Mouse (Mus musculus) MEL (cell line): ENCODE measurements around the gene Gpr61. TPM values are rescaled to one million over a fixed set of nuclear protein-coding genes. Genes with fewer than 3 reads are reported as not detected.

Source experiments
- DNase-seq: peaks from one replicate; pipeline ENCODE4 v3.0.0; 2011; ENCODE audit warnings: low read depth, low spot score
- H3K27ac ChIP-seq: 2 replicates; pipeline ENCODE4 v1.5.1; 2012; ENCODE audit warnings: low read depth, mild to moderate bottlenecking, control low read depth, low read length, moderate library complexity; ENCODE audit not compliant: control insufficient read depth
- H3K27me3 ChIP-seq, 2 experiments: fragments of 150-350 bp in 1 of 2; sonication (generic) in 1 of 2; 2 replicates each; pipeline ENCODE4 v1.6.1; 2012; ENCODE audit warnings: low read length in 2 of 2, mild to moderate bottlenecking in 2 of 2, improper control_type of control experiment in 1 of 2, moderate library complexity in 1 of 2; ENCODE audit not compliant: insufficient read depth in 2 of 2, control insufficient read depth in 1 of 2
- H3K36me3 ChIP-seq, 2 experiments: 2 replicates each; pipeline ENCODE4 v1.6.1; 2012 to 2014; ENCODE audit warnings: low read length in 2 of 2, improper control_type of control experiment in 1 of 2, inconsistent platforms in 1 of 2, mild to moderate bottlenecking in 1 of 2; ENCODE audit not compliant: insufficient read depth in 2 of 2, control insufficient read depth in 1 of 2
- H3K4me1 ChIP-seq, 2 experiments: fragments of 150-350 bp in 1 of 2; sonication (generic) in 1 of 2; 2 replicates each; pipeline ENCODE4 v1.6.1; 2012; ENCODE audit warnings: low read length in 2 of 2, improper control_type of control experiment in 1 of 2, mild to moderate bottlenecking in 1 of 2; ENCODE audit not compliant: insufficient read depth in 2 of 2, control insufficient read depth in 1 of 2
- H3K4me3 ChIP-seq, 2 experiments: fragments of 150-350 bp in 1 of 2; sonication (generic) in 1 of 2; 2 replicates each; pipeline ENCODE4 v1.5.1; 2012; ENCODE audit warnings: low read depth in 2 of 2, low read length in 2 of 2, mild to moderate bottlenecking in 2 of 2, moderate library complexity in 2 of 2, control low read depth in 1 of 2, improper control_type of control experiment in 1 of 2; ENCODE audit not compliant: control insufficient read depth in 1 of 2, insufficient read depth in 1 of 2
- H3K79me2 ChIP-seq: 2 replicates; pipeline ENCODE4 v1.6.1; 2012; ENCODE audit warnings: mild to moderate bottlenecking, low read length, moderate library complexity; ENCODE audit not compliant: control insufficient read depth, poor library complexity, insufficient read depth
- H3K9ac ChIP-seq: 2 replicates; pipeline ENCODE4 v1.6.1; 2012; ENCODE audit warnings: low read depth, mild to moderate bottlenecking, control low read depth, low read length, moderate library complexity; ENCODE audit not compliant: control insufficient read depth, poor library complexity, severe bottlenecking
- H3K9me3 ChIP-seq: fragments of 150-350 bp; sonication (generic); replicated peaks from 2 replicates; pipeline ENCODE4 v1.6.1; 2012; ENCODE audit warnings: mild to moderate bottlenecking, low read length, improper control_type of control experiment, moderate library complexity; ENCODE audit not compliant: insufficient read depth
- CHD1 ChIP-seq: IDR thresholded peaks from 2 replicates; pipeline ENCODE4 v1.6.1; 2012; ENCODE audit warnings: low read depth, mild to moderate bottlenecking, inconsistent platforms, low read length, improper control_type of control experiment
- CHD2 ChIP-seq: IDR thresholded peaks from 2 replicates; pipeline ENCODE4 v1.6.1; 2011; ENCODE audit warnings: low read length, improper control_type of control experiment
- CTCF ChIP-seq, 3 experiments: IDR thresholded peaks in 2 of 3; conservative IDR thresholded peaks in 1 of 3; 2 replicates each; pipeline ENCODE4 v1.5.1; 2011 to 2012; ENCODE audit warnings: low read length in 3 of 3, low read depth in 2 of 3, mild to moderate bottlenecking in 2 of 3, improper control_type of control experiment in 1 of 3, inconsistent platforms in 1 of 3, mixed read lengths in 1 of 3, moderate library complexity in 1 of 3; ENCODE audit not compliant: control insufficient read depth in 1 of 3, insufficient read depth in 1 of 3, poor library complexity in 1 of 3, severe bottlenecking in 1 of 3
- E2F4 ChIP-seq: IDR thresholded peaks from 2 replicates; pipeline ENCODE4 v1.6.1; 2011; ENCODE audit warnings: low read depth, low read length, improper control_type of control experiment, borderline replicate concordance
- GABPA ChIP-seq: IDR thresholded peaks from 2 replicates; pipeline ENCODE4 v1.6.1; 2012; ENCODE audit warnings: low read depth, mild to moderate bottlenecking, inconsistent platforms, low read length, improper control_type of control experiment, moderate library complexity
- HCFC1 ChIP-seq: IDR thresholded peaks from 2 replicates; pipeline ENCODE4 v1.6.1; 2012; ENCODE audit warnings: low read depth, mild to moderate bottlenecking, inconsistent platforms, low read length, improper control_type of control experiment, moderate library complexity
- KAT2A ChIP-seq: conservative IDR thresholded peaks from 2 replicates; pipeline ENCODE4 v1.6.1; 2012; ENCODE audit warnings: low read depth, low read length, improper control_type of control experiment, inconsistent platforms
- MAFK ChIP-seq: IDR thresholded peaks from 2 replicates; pipeline ENCODE4 v1.6.1; 2011; ENCODE audit warnings: low read depth, mild to moderate bottlenecking, low read length, improper control_type of control experiment, borderline replicate concordance
- MAZ ChIP-seq: IDR thresholded peaks from 2 replicates; pipeline ENCODE4 v1.6.1; 2012; ENCODE audit warnings: low read depth, mild to moderate bottlenecking, inconsistent platforms, low read length, improper control_type of control experiment
- MYC ChIP-seq: IDR thresholded peaks from 2 replicates; pipeline ENCODE4 v1.6.1; 2011; ENCODE audit warnings: low read depth, mild to moderate bottlenecking, low read length, improper control_type of control experiment, moderate library complexity
- NRF1 ChIP-seq: IDR thresholded peaks from 2 replicates; pipeline ENCODE4 v1.6.1; 2014; ENCODE audit warnings: low read depth, mild to moderate bottlenecking, inconsistent platforms, low read length, improper control_type of control experiment, moderate library complexity; ENCODE audit not compliant: poor library complexity, insufficient read depth, severe bottlenecking
- POLR2A ChIP-seq, 2 experiments: IDR thresholded peaks; 2 replicates each; pipeline ENCODE4 v1.6.1; 2011 to 2012; ENCODE audit warnings: low read length in 2 of 2, mild to moderate bottlenecking in 2 of 2, control low read depth in 1 of 2, improper control_type of control experiment in 1 of 2, low read depth in 1 of 2, moderate library complexity in 1 of 2; ENCODE audit not compliant: control insufficient read depth in 1 of 2, insufficient read depth in 1 of 2, poor library complexity in 1 of 2
- RAD21 ChIP-seq: IDR thresholded peaks from 2 replicates; pipeline ENCODE4 v1.6.1; 2011; ENCODE audit warnings: mild to moderate bottlenecking, low read depth, low read length, improper control_type of control experiment
- SMC3 ChIP-seq: IDR thresholded peaks from 2 replicates; pipeline ENCODE4 v1.6.1; 2011; ENCODE audit warnings: low read depth, low read length, improper control_type of control experiment
- TAL1 ChIP-seq: IDR thresholded peaks from 2 replicates; pipeline ENCODE4 v1.6.1; 2012; ENCODE audit warnings: mild to moderate bottlenecking, inconsistent platforms, low read length, moderate library complexity, mixed read lengths
- ZC3H11A ChIP-seq: IDR thresholded peaks from 2 replicates; pipeline ENCODE4 v1.6.1; 2012; ENCODE audit warnings: low read depth, mild to moderate bottlenecking, inconsistent platforms, low read length, improper control_type of control experiment
- ZKSCAN1 ChIP-seq: IDR thresholded peaks from 2 replicates; pipeline ENCODE4 v1.6.1; 2012; ENCODE audit warnings: low read depth, mild to moderate bottlenecking, inconsistent platforms, low read length, improper control_type of control experiment, moderate library complexity
- ZNF384 ChIP-seq: IDR thresholded peaks from 2 replicates; pipeline ENCODE4 v1.6.1; 2012; ENCODE audit warnings: low read depth, mild to moderate bottlenecking, inconsistent platforms, low read length, improper control_type of control experiment
- polyA plus RNA-seq, 2 experiments: library from polyadenylated mRNA; stranded (reverse) in 1 of 2; unstranded in 1 of 2; fragments of >175 nt in 1 of 2; fragments of >200 nt in 1 of 2; gene quantifications; 2 replicates each; pipeline versions ENCODE4 v1.2.1 to v1.2.4; 2012; ENCODE audit warnings: low replicate concordance in 2 of 2, low read depth in 1 of 2; ENCODE audit not compliant: insufficient read length in 2 of 2, insufficient read depth in 1 of 2, missing spikeins in 1 of 2
- total RNA-seq: library from RNA; depleted of rRNA; stranded (reverse); fragments of 300-350 nt; gene quantifications from 2 replicates; pipeline ENCODE4 v1.2.3, GENCODE M21; 2012

Gene Gpr61
- total and polyA plus RNA-seq, 3 experiments, result 0.04 to 0.07 TPM; not detected in 1

GRCm38 (mm10) chr3:108203621-108204325, 49.1 kb upstream of the Gpr61 start:
- no peak overlapping the region for H3K9ac ChIP-seq
- peaks cover 0 to 6% of the 10 kb centered on the region in 2 experiments; a peak in 1 of 4 replicates for H3K4me1 ChIP-seq
- H3K36me3 ChIP-seq, result peaks cover 0 to 5% of the 10 kb centered on the region in 2 experiments; a peak in 2 of 4 replicates
- H3K27ac ChIP-seq, result no peak overlapping the region
- no peak overlapping the region for H3K4me3 ChIP-seq
- H3K9me3 ChIP-seq, result no peaks in the 10 kb centered on the region
- H3K27me3 ChIP-seq, result no peaks in the 10 kb centered on the region
- TF ChIP-seq ZNF384 (no peak), ZC3H11A (peak; percentile 16; the same call in 1 of the 2 replicates), CTCF (IDR thresholded peaks at IDR 0.05 in 2 of 3, conservative IDR thresholded peaks at IDR 0.05 in 1 of 3; ENCODE audit: control insufficient read depth in 1 of 3, insufficient read depth in 1 of 3, low read depth in 2 of 3, low read length in 3 of 3, poor library complexity in 1 of 3, severe bottlenecking in 1 of 3) (peak; percentile 77 to 95 (median 91)), MYC (no peak), SMC3 (peak; percentile 66), RAD21 (peak; percentile 29), E2F4 (no peak)
- H3K79me2 ChIP-seq, result no peaks in the 10 kb centered on the region; the same call in 1 of the 2 replicates
- peak; percentile 70 for DNase-seq

- Histone ChIP-seq H3K79me2 (no peaks in the 10 kb centered on the region; the same call in 1 of the 2 replicates), H3K4me3 (no peak overlapping the region), H3K9ac (no peak overlapping the region), H3K4me1 (peaks cover 0 to 6% of the 10 kb centered on the region in 2 experiments; a peak in 1 of 4 replicates), H3K27me3 (no peaks in the 10 kb centered on the region), H3K27ac (no peak overlapping the region), H3K9me3 (no peaks in the 10 kb centered on the region), H3K36me3 (peaks cover 0 to 5% of the 10 kb centered on the region in 2 experiments; a peak in 2 of 4 replicates)
- DNase-seq, result no peak
- TF ChIP-seq NRF1 (no peak), ZKSCAN1 (no peak), HCFC1 (no peak), MAFK (no peak), ZC3H11A (no peak), CHD2 (no peak), MAZ (no peak), ZNF384 (no peak), MYC (no peak), CTCF (IDR thresholded peaks at IDR 0.05 in 2 of 3, conservative IDR thresholded peaks at IDR 0.05 in 1 of 3; ENCODE audit: control insufficient read depth in 1 of 3, insufficient read depth in 1 of 3, low read depth in 2 of 3, low read length in 3 of 3, poor library complexity in 1 of 3, severe bottlenecking in 1 of 3) (no peak), POLR2A (IDR thresholded peaks at IDR 0.05; ENCODE audit: control insufficient read depth in 1 of 2, insufficient read depth in 1 of 2, low read depth in 1 of 2, low read length in 2 of 2, poor library complexity in 1 of 2) (no peak), GABPA (no peak), CHD1 (no peak), KAT2A (no peak), TAL1 (no peak)
Observed at GRCm38 (mm10) chr3:108203212-108203611, 48.5 kb upstream of the Gpr61 start.
